Mouse (Mus musculus) kidney, postnatal 14 days (tissue): ENCODE measurements at regions not wholly inside any gene's neighbourhood (a gene's known extent, or its start where the extent isn't known, plus 50 kb on each side); places are given as distances from the start of the nearest gene placed in this dataset.
A peak's percentile ranks its signal among the peaks of the same experiment; 100 is the strongest.
"Not testable (repeated sequence)": the region's sequence is repeated elsewhere in the genome, so short reads cannot be mapped to it uniquely, and the experiment has no call there.

ENCODE experiments used
- DNase-seq: peaks from one replicate; pipeline ENCODE4 v3.0.0; 2022; ENCODE audit warnings: mixed read lengths

- no peak for DNase-seq
Measured at GRCm38 (mm10) chr17:83049972-83050535, 165.0 kb upstream of the Pkdcc start.

- DNase-seq, result no peak
Measured at GRCm38 (mm10) chr17:83050591-83051197, 164.4 kb upstream of the Pkdcc start.

- no peak for DNase-seq
Measured at GRCm38 (mm10) chr17:83052613-83053140, 162.4 kb upstream of the Pkdcc start.

- DNase-seq, result no peak
Measured at GRCm38 (mm10) chr17:83057832-83058231, 157.3 kb upstream of the Pkdcc start.

- DNase-seq, result no peak
Measured at GRCm38 (mm10) chr17:83061843-83062242, 153.2 kb upstream of the Pkdcc start.

GRCm38 (mm10) chr17:83063848-83064247 lies 151.2 kb upstream of the Pkdcc start:
- no peak for DNase-seq

GRCm38 (mm10) chr17:83064376-83064775 lies 150.7 kb upstream of the Pkdcc start:
- not testable (repeated sequence) for DNase-seq

GRCm38 (mm10) chr17:83069246-83069645 lies 145.8 kb upstream of the Pkdcc start:
- no peak for DNase-seq

- DNase-seq, result no peak
Measured at GRCm38 (mm10) chr17:83071746-83072145, 143.3 kb upstream of the Pkdcc start.

- DNase-seq, result no peak
Measured at GRCm38 (mm10) chr17:83072175-83072574, 142.9 kb upstream of the Pkdcc start.

GRCm38 (mm10) chr17:83074893-83075292 lies 140.2 kb upstream of the Pkdcc start:
- DNase-seq, result no peak

GRCm38 (mm10) chr17:83077737-83078600 lies 137.1 kb upstream of the Pkdcc start:
- DNase-seq, result peak; percentile 25

GRCm38 (mm10) chr17:83078601-83079360 lies 136.3 kb upstream of the Pkdcc start:
- DNase-seq, result peak; percentile 36

- peak; percentile 28 for DNase-seq
Measured at GRCm38 (mm10) chr17:83079361-83079685, 135.8 kb upstream of the Pkdcc start.

- peak; percentile 60 for DNase-seq
Measured at GRCm38 (mm10) chr17:83081729-83082128, 133.4 kb upstream of the Pkdcc start.

GRCm38 (mm10) chr17:83083521-83083920 lies 131.6 kb upstream of the Pkdcc start:
- no peak for DNase-seq

- no peak for DNase-seq
Measured at GRCm38 (mm10) chr17:83085792-83086475, 129.2 kb upstream of the Pkdcc start.

GRCm38 (mm10) chr17:83086703-83087102 lies 128.4 kb upstream of the Pkdcc start:
- no peak for DNase-seq

GRCm38 (mm10) chr17:83088471-83088870 lies 126.6 kb upstream of the Pkdcc start:
- DNase-seq, result no peak

GRCm38 (mm10) chr17:83089856-83090692 lies 125.0 kb upstream of the Pkdcc start:
- DNase-seq, result no peak

GRCm38 (mm10) chr17:83093862-83094261 lies 121.2 kb upstream of the Pkdcc start:
- DNase-seq, result no peak
